Mouse (Mus musculus) ES-E14 (cell line): ENCODE data around the gene Ly6g6c. TPM values are rescaled to one million over a fixed set of nuclear protein-coding genes. Genes with fewer than 3 reads are reported as not detected.

ENCODE experiments used
- DNase-seq: peaks from one replicate; pipeline ENCODE4 v3.0.0-alpha.2; 2013; ENCODE audit warnings: low read depth, low spot score
- H3K27ac ChIP-seq: 2 replicates; pipeline ENCODE4 v1.5.1; 2012; ENCODE audit warnings: low read depth, mild to moderate bottlenecking, low read length, moderate library complexity, mixed read lengths; ENCODE audit not compliant: poor library complexity, insufficient read depth, severe bottlenecking
- H3K36me3 ChIP-seq: 2 replicates; pipeline ENCODE4 v1.6.1; 2012; ENCODE audit warnings: mild to moderate bottlenecking, low read length, moderate library complexity, mixed read lengths; ENCODE audit not compliant: control insufficient read depth, poor library complexity, insufficient read depth, severe bottlenecking
- H3K4me1 ChIP-seq, 2 experiments: fragments of 150-350 bp in 1 of 2; sonication (generic) in 1 of 2; 2 replicates each; pipeline ENCODE4 v1.6.1; 2012; ENCODE audit warnings: low read length in 2 of 2, mild to moderate bottlenecking in 1 of 2, mixed read lengths in 1 of 2; ENCODE audit not compliant: control insufficient read depth in 2 of 2, insufficient read depth in 2 of 2, poor library complexity in 1 of 2
- H3K4me3 ChIP-seq, 2 experiments: fragments of 150-350 bp in 1 of 2; sonication (generic) in 1 of 2; 2 replicates each; pipeline ENCODE4 v1.5.1; 2012; ENCODE audit warnings: low read length in 2 of 2, low read depth in 1 of 2, mild to moderate bottlenecking in 1 of 2, mixed read lengths in 1 of 2; ENCODE audit not compliant: insufficient read depth in 1 of 2, poor library complexity in 1 of 2, severe bottlenecking in 1 of 2
- H3K9ac ChIP-seq: 2 replicates; pipeline ENCODE4 v1.6.1; 2012; ENCODE audit warnings: low read depth, mild to moderate bottlenecking, low read length, mixed read lengths; ENCODE audit not compliant: poor library complexity, insufficient read depth, severe bottlenecking
- H3K9me3 ChIP-seq: fragments of 150-350 bp; sonication (generic); 2 replicates; pipeline ENCODE4 v1.6.1; 2012; ENCODE audit warnings: low read depth, mild to moderate bottlenecking, low read length; ENCODE audit not compliant: control insufficient read depth, insufficient read depth
- CHD2 ChIP-seq: IDR thresholded peaks from 2 replicates; pipeline ENCODE4 v1.6.1; 2014; ENCODE audit warnings: mild to moderate bottlenecking, low read depth, low read length, inconsistent platforms
- HCFC1 ChIP-seq: IDR thresholded peaks from 2 replicates; pipeline ENCODE4 v1.6.1; 2012; ENCODE audit warnings: low read length, inconsistent platforms, borderline replicate concordance; ENCODE audit not compliant: insufficient read depth
- MAFK ChIP-seq: IDR thresholded peaks from 2 replicates; pipeline ENCODE4 v1.6.1; 2014; ENCODE audit warnings: mild to moderate bottlenecking, low read depth, low read length, inconsistent platforms; ENCODE audit not compliant: insufficient read depth
- ZC3H11A ChIP-seq: IDR thresholded peaks from 2 replicates; pipeline ENCODE4 v1.6.1; 2012; ENCODE audit warnings: low read depth, mild to moderate bottlenecking, inconsistent platforms, low read length, borderline replicate concordance
- ZNF384 ChIP-seq: IDR thresholded peaks from 2 replicates; pipeline ENCODE4 v1.6.1; 2012; ENCODE audit warnings: low read depth, low read length, inconsistent platforms
- in situ Hi-C, 2 experiments: fragments of 600-800 bp; cut with MboI; formaldehyde crosslinking; loops; one replicate each; pipeline ENCODE4 v1.15.1; 2025; ENCODE audit warnings: low sequenced_read_pairs in 2 of 2, inconsistent platforms in 1 of 2; ENCODE audit not compliant: unreplicated experiment in 2 of 2
- total RNA-seq: library from RNA; depleted of rRNA; stranded (reverse); fragments of 300-350 nt; gene quantifications from 2 replicates; pipeline ENCODE4 v1.2.3, GENCODE M21; 2012

Ly6g6c gene
- total RNA-seq, 1 experiment, result not detected

GRCm38 (mm10) chr17:35028315-35028714 lies 36.9 kb upstream of the Ly6g6c start:
- Histone ChIP-seq H3K27ac (no peak overlapping the region), H3K4me1 (peaks cover 0 to 29% of the 10 kb centered on the region in 2 experiments; a peak in 2 of 4 replicates)
- no peak for DNase-seq

GRCm38 (mm10) chr17:35029691-35030532 lies 35.3 kb upstream of the Ly6g6c start:
- Histone ChIP-seq H3K4me3 (no peak overlapping the region), H3K36me3 (no peaks in the 10 kb centered on the region), H3K4me1 (peaks cover 0 to 29% of the 10 kb centered on the region in 2 experiments; a peak in 2 of 4 replicates), H3K27ac (no peak overlapping the region), H3K9ac (no peak overlapping the region), H3K9me3 (no peaks in the 10 kb centered on the region)
- TF ChIP-seq ZC3H11A (no peak), HCFC1 (no peak), MAFK (no peak), CHD2 (no peak), ZNF384 (no peak)
- in situ Hi-C loops, result no loop called here
- no peak for DNase-seq

More at GRCm38 (mm10) chr17:35028315-35028714, 36.9 kb upstream of the Ly6g6c start:
- Histone ChIP-seq H3K4me3 (no peak overlapping the region), H3K9me3 (no peaks in the 10 kb centered on the region), H3K9ac (no peak overlapping the region), H3K36me3 (no peaks in the 10 kb centered on the region)
- in situ Hi-C loops, result no loop called here
- TF ChIP-seq CHD2, result no peak
- no peak for TF ChIP-seq HCFC1
- TF ChIP-seq ZNF384, result no peak
- no peak for TF ChIP-seq MAFK
- TF ChIP-seq ZC3H11A, result no peak

- DNase-seq, result no peak
- no peak overlapping the region for H3K4me3 ChIP-seq
- no peaks in the 10 kb centered on the region for H3K9me3 ChIP-seq
- no peak overlapping the region for H3K9ac ChIP-seq
- in situ Hi-C loops, result no loop called here
- peaks cover 0 to 23% of the 10 kb centered on the region in 2 experiments; a peak in 2 of 4 replicates for H3K4me1 ChIP-seq
- TF ChIP-seq MAFK (no peak), ZC3H11A (no peak), CHD2 (no peak), HCFC1 (no peak), ZNF384 (no peak)
- H3K36me3 ChIP-seq, result no peaks in the 10 kb centered on the region
- H3K27ac ChIP-seq, result no peak overlapping the region
Observed at GRCm38 (mm10) chr17:35031272-35031671, 33.9 kb upstream of the Ly6g6c start.

- in situ Hi-C loops, result no loop called here
- Histone ChIP-seq H3K4me1 (peaks cover 0 to 19% of the 10 kb centered on the region in 2 experiments; a peak in 2 of 4 replicates), H3K27ac (no peak overlapping the region), H3K36me3 (no peaks in the 10 kb centered on the region), H3K4me3 (no peak overlapping the region), H3K9ac (no peak overlapping the region), H3K9me3 (no peaks in the 10 kb centered on the region)
- TF ChIP-seq MAFK (no peak), ZC3H11A (no peak), CHD2 (no peak), ZNF384 (no peak), HCFC1 (no peak)
- no peak for DNase-seq
Observed at GRCm38 (mm10) chr17:35031880-35032279, 33.3 kb upstream of the Ly6g6c start.
